Comparison of ENCODE assay signal across 23 mouse cellular contexts in the genomic region with DNA sequence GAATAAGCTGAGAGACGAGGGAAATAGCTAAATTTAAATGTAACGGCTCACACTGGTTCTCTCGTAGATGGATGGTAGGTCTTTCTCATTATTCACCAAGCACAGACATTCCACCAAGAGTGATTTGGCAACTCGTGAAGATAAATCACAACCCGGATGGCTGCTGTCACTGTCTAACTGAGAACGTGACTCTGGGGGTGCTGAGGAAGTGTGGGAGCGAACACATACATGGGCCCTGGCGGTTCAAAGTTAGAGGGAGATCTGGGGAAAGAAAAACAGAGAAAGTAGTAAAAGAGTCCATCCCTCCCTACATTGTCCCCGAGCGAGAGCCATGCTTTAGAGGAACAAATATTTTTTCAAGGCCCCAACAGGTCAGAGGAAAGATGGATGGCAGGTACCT. TPM values are rescaled to one million over a fixed set of nuclear protein-coding genes. Genes with fewer than 3 reads are reported as not detected.
A peak's percentile ranks its signal among the peaks of the same experiment; 100 is the strongest.
DNase-seq lines count a peak whose midpoint lies in the region; ATAC-seq and TF ChIP-seq lines count a peak whose summit lies in the region.
"Had no signal": no experiment of that assay in that cellular context is flagged by ENCODE, and none has a peak within 500 bp of the region (broad histone marks: within the 10 kb centered on the region; RNA-seq: fewer than 3 reads in every experiment).

No protein-coding gene starts in this region.

- TF ChIP-seq CTCF in kidney, postnatal 0 days (IDR thresholded peaks at IDR 0.05; ENCODE audit: low read depth): no peak

- 27% methylated on average over 10 of the region's 10 CpGs for WGBS in kidney, postnatal 0 days
- 73% methylated on average over 10 of the region's 10 CpGs for WGBS in neural tube, embryonic 11.5 days

- ATAC-seq in kidney, postnatal 0 days (replicated peaks; ENCODE audit: low FRiP score, low read depth): no peak
- ATAC-seq in neural tube, embryonic 11.5 days (ENCODE audit: insufficient read depth, low FRiP score, low TSS enrichment): no peak
- ATAC-seq: forebrain, embryonic 13.5 days; forebrain, embryonic 15.5 days; forebrain, postnatal 0 days had no signal

- peaks cover 4% of the 10 kb centered on the region; the same call in 1 of the 2 replicates for H3K4me1 ChIP-seq in kidney, postnatal 0 days (replicated peaks; ENCODE audit: insufficient read depth, low read length)
- no peaks in the 10 kb centered on the region for H3K4me1 ChIP-seq in neural tube, embryonic 11.5 days (ENCODE audit: control insufficient read depth, insufficient read depth, low read length)
- H3K4me1 ChIP-seq: embryonic facial prominence, embryonic 12.5 days; forebrain, embryonic 13.5 days; forebrain, embryonic 15.5 days had no signal

- H3K9ac ChIP-seq in kidney, postnatal 0 days (ENCODE audit: low read depth, low read length): no peak overlapping the region
- H3K9ac ChIP-seq in neural tube, embryonic 11.5 days (ENCODE audit: low read length): no peak overlapping the region
- H3K9ac ChIP-seq: embryonic facial prominence, embryonic 12.5 days; forebrain, embryonic 13.5 days; forebrain, embryonic 15.5 days; forebrain, postnatal 0 days had no signal

- H3K4me3 ChIP-seq in kidney, postnatal 0 days (replicated peaks; ENCODE audit: low read depth, low read length): no peak overlapping the region
- H3K4me3 ChIP-seq in neural tube, embryonic 11.5 days (ENCODE audit: low read depth, low read length): no peak overlapping the region
- H3K4me3 ChIP-seq: embryonic facial prominence, embryonic 10.5 days; embryonic facial prominence, embryonic 12.5 days; forebrain, embryonic 13.5 days; forebrain, embryonic 15.5 days had no signal

- no peaks in the 10 kb centered on the region for H3K36me3 ChIP-seq in kidney, postnatal 0 days (ENCODE audit: insufficient read depth, low read length)
- no peaks in the 10 kb centered on the region for H3K36me3 ChIP-seq in neural tube, embryonic 11.5 days (ENCODE audit: control insufficient read depth, insufficient read depth, low read length)
- H3K36me3 ChIP-seq: embryonic facial prominence, embryonic 10.5 days; embryonic facial prominence, embryonic 12.5 days; forebrain, embryonic 15.5 days had no signal

- H3K27ac ChIP-seq in kidney, postnatal 0 days: no peak overlapping the region
- no peak overlapping the region for H3K27ac ChIP-seq in neural tube, embryonic 11.5 days (ENCODE audit: low read depth, low read length)
- H3K27ac ChIP-seq: embryonic facial prominence, embryonic 10.5 days; embryonic facial prominence, embryonic 12.5 days; forebrain, embryonic 13.5 days; forebrain, embryonic 15.5 days had no signal

- no peak overlapping the region for H3K4me2 ChIP-seq in kidney, postnatal 0 days (ENCODE audit: low read length)
- H3K4me2 ChIP-seq in neural tube, embryonic 11.5 days (ENCODE audit: low read depth): no peak overlapping the region
- H3K4me2 ChIP-seq: embryonic facial prominence, embryonic 12.5 days; forebrain, embryonic 13.5 days; forebrain, embryonic 15.5 days had no signal

- DNase-seq in kidney, postnatal 0 days (ENCODE audit: low spot score): peak; percentile 15
- DNase-seq in kidney, postnatal 10 days: no peak
- peak; percentile 9 for DNase-seq in neural tube, embryonic 11.5 days (ENCODE audit: low spot score)
- no peak for DNase-seq in neural tube, embryonic 10.5 days (ENCODE audit: extremely low spot score, low spot score)
- DNase-seq in cerebellum, adult 9-11 months: no peak
- DNase-seq: adrenal gland, adult 2 months; adrenal gland, postnatal 10 days; adrenal gland, postnatal 25 days; cerebellum, adult 11 months; cerebellum, adult 18-20 months; cerebellum, adult 8-10 months; cerebellum, postnatal 10 days; cerebellum, postnatal 25 days; forebrain, postnatal 0 days had no signal

- no peaks in the 10 kb centered on the region for H3K27me3 ChIP-seq in kidney, postnatal 0 days (ENCODE audit: insufficient read depth, low read length)
- H3K27me3 ChIP-seq in neural tube, embryonic 11.5 days (ENCODE audit: control insufficient read depth, insufficient read depth, low read length): no peaks in the 10 kb centered on the region
- H3K27me3 ChIP-seq: embryonic facial prominence, embryonic 12.5 days; forebrain, embryonic 15.5 days had no signal

- H3K9me3 ChIP-seq in kidney, postnatal 0 days (replicated peaks; ENCODE audit: low read length): no peaks in the 10 kb centered on the region
- H3K9me3 ChIP-seq in neural tube, embryonic 11.5 days (ENCODE audit: control insufficient read depth, low read length): no peaks in the 10 kb centered on the region
- H3K9me3 ChIP-seq: embryonic facial prominence, embryonic 10.5 days; embryonic facial prominence, embryonic 12.5 days; forebrain, embryonic 13.5 days; forebrain, embryonic 15.5 days had no signal

RNA-seq across cellular contexts. Expression of a gene that starts 17.5 kb away (rescaled TPM):
- not detected in 2 replicates for polyA plus RNA-seq in kidney, postnatal 0 days (2015; fragmentation: Nextera tagmentation; extraction: Ambion mirVana)
- polyA plus RNA-seq in neural tube, embryonic 11.5 days (2014; fragmentation: Nextera tagmentation; extraction: Ambion mirVana): not detected in 2 replicates
- polyA plus RNA-seq: adrenal gland, adult 2 months; brain, embryonic 14.5 days; C2C12; cortical plate, adult 2 months; embryonic facial prominence, embryonic 10.5 days; embryonic facial prominence, embryonic 12.5 days; embryonic facial prominence, embryonic 14.5 days; forebrain, embryonic 11.5 days; forebrain, embryonic 13.5 days; forebrain, embryonic 15.5 days; forebrain, postnatal 0 days had no signal

Comparison
In these comparisons a context has a peak if more than half of its experiments do, and no peak if none do; other contexts are left out.
1. DNase-seq: peak in kidney, postnatal 0 days (single experiment) and neural tube, embryonic 11.5 days (single experiment); none in kidney, postnatal 10 days (single experiment), neural tube, embryonic 10.5 days (single experiment) and cerebellum, adult 9-11 months (single experiment).